Mouse (Mus musculus): Measurements from ENCODE around the gene Map3k3. TPM values are rescaled to one million over a fixed set of nuclear protein-coding genes. Genes with fewer than 3 reads are reported as not detected.

The Map3k3 gene
- polyA plus RNA-seq, 2 experiments, result 33.3 to 48.5 TPM

DNA sequence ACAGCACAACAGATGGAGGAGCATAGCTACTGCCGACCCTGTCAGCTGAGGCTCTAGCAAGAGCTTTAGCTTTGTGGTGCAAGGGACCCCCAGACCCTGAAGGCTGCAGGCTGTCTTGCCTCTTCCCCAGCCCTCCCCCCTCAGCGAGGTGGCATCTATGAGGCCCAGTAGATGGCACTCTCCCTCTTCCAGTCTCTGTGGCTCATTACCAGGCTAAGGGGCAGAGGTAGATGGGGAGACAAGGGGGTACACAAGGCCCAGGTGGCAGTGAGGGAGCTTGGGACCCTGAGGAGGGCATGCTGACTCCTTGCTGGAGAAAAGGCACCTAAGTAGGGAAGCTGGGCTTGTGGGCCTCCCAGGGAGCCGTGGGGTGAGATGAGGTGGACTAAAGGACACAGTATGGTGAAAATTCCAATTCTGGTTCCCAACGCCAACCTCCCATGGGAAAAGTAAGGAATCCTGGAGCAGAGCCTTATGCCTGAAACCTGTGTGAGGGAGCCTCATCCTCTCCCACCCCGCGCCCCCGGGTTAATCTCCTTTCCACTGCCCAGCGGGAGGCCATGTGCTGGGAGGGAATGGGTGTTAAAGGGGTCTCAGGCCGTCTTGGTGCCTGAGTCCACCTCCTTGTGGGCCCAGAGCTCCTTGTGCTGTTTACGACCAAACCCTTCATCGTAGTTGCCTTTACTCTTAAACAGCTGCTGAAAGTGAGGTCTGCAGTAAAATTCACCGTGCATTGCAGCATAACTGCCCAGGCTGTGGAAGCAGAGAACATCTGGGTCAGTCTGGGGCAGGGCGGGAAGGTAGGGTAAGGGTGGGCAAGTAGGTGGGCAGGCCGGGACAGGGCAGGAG lies 73.9 kb downstream of the Map3k3 start:
- WGBS, result 54% methylated on average over 13 of the region's 14 CpGs
- H3K4me2 ChIP-seq (replicated peaks; ENCODE audit: low read depth, low read length, severe bottlenecking), result peak overlapping the region; percentile 62
- no peaks in the 10 kb centered on the region for H3K9me3 ChIP-seq (ENCODE audit: control insufficient read depth, low read length)
- no peak for ATAC-seq (ENCODE audit: low FRiP score, low read depth)
- TF ChIP-seq POLR2A (IDR thresholded peaks at IDR 0.05; ENCODE audit: borderline replicate concordance, extremely low read depth, insufficient read depth, insufficient read length), result no peak
- H3K27me3 ChIP-seq (ENCODE audit: control insufficient read depth, insufficient read depth, low read length), result no peaks in the 10 kb centered on the region
- peak overlapping the region; percentile 83 for H3K4me3 ChIP-seq (replicated peaks; ENCODE audit: low read length)
- no peak for DNase-seq (ENCODE audit: low spot score)
- peaks cover 56% of the 10 kb centered on the region for H3K36me3 ChIP-seq (ENCODE audit: control insufficient read depth, insufficient read depth, low read length)
- H3K9ac ChIP-seq (ENCODE audit: low read depth, low read length, severe bottlenecking), result peak overlapping the region; percentile 95
- peak overlapping the region; percentile 95 for H3K27ac ChIP-seq (replicated peaks; ENCODE audit: low read depth, low read length)
- peaks cover 21% of the 10 kb centered on the region for H3K4me1 ChIP-seq (ENCODE audit: control insufficient read depth, insufficient read depth, low read length)

- WGBS, result 14% methylated on average over 7 of the region's 9 CpGs
- Histone ChIP-seq H3K9ac (ENCODE audit: low read depth, low read length, severe bottlenecking) (peak overlapping the region; percentile 95), H3K36me3 (ENCODE audit: control insufficient read depth, insufficient read depth, low read length) (peaks cover 56% of the 10 kb centered on the region), H3K27ac (replicated peaks; ENCODE audit: low read depth, low read length) (peak overlapping the region; percentile 95), H3K4me3 (replicated peaks; ENCODE audit: low read length) (peak overlapping the region; percentile 83), H3K27me3 (ENCODE audit: control insufficient read depth, insufficient read depth, low read length) (no peaks in the 10 kb centered on the region), H3K4me2 (replicated peaks; ENCODE audit: low read depth, low read length, severe bottlenecking) (peak overlapping the region; percentile 62), H3K4me1 (ENCODE audit: control insufficient read depth, insufficient read depth, low read length) (peaks cover 21% of the 10 kb centered on the region), H3K9me3 (ENCODE audit: control insufficient read depth, low read length) (no peaks in the 10 kb centered on the region)
- no peak for DNase-seq (ENCODE audit: low spot score)
- TF ChIP-seq POLR2A (IDR thresholded peaks at IDR 0.05; ENCODE audit: borderline replicate concordance, extremely low read depth, insufficient read depth, insufficient read length), result no peak
- ATAC-seq (ENCODE audit: low FRiP score, low read depth), result 0 out of 2 replicates have a peak, but pooled peaks have one; percentile 0
Observed at GRCm38 (mm10) chr11:106158930-106159215, 74.5 kb downstream of the Map3k3 start.

GRCm38 (mm10) chr11:106159216-106159920 lies 75.0 kb downstream of the Map3k3 start:
- Histone ChIP-seq H3K4me1 (ENCODE audit: control insufficient read depth, insufficient read depth, low read length) (peaks cover 21% of the 10 kb centered on the region), H3K4me2 (replicated peaks; ENCODE audit: low read depth, low read length, severe bottlenecking) (peak overlapping the region; percentile 62), H3K9ac (ENCODE audit: low read depth, low read length, severe bottlenecking) (peak overlapping the region; percentile 95), H3K9me3 (ENCODE audit: control insufficient read depth, low read length) (no peaks in the 10 kb centered on the region), H3K27ac (replicated peaks; ENCODE audit: low read depth, low read length) (peak overlapping the region; percentile 95), H3K4me3 (replicated peaks; ENCODE audit: low read length) (peak overlapping the region; percentile 83), H3K27me3 (ENCODE audit: control insufficient read depth, insufficient read depth, low read length) (no peaks in the 10 kb centered on the region), H3K36me3 (ENCODE audit: control insufficient read depth, insufficient read depth, low read length) (peaks cover 56% of the 10 kb centered on the region)
- TF ChIP-seq POLR2A (IDR thresholded peaks at IDR 0.05; ENCODE audit: borderline replicate concordance, extremely low read depth, insufficient read depth, insufficient read length), result no peak
- peak; percentile 32 for ATAC-seq (ENCODE audit: low FRiP score, low read depth)
- 0% methylated on average over 23 of the region's 25 CpGs for WGBS
- peak; percentile 46 for DNase-seq (ENCODE audit: low spot score)

GRCm38 (mm10) chr11:106159921-106160840 lies 75.8 kb downstream of the Map3k3 start:
- peak overlapping the region; percentile 95 for H3K27ac ChIP-seq (replicated peaks; ENCODE audit: low read depth, low read length)
- H3K4me2 ChIP-seq (replicated peaks; ENCODE audit: low read depth, low read length, severe bottlenecking), result peak overlapping the region; percentile 62
- H3K27me3 ChIP-seq (ENCODE audit: control insufficient read depth, insufficient read depth, low read length), result no peaks in the 10 kb centered on the region
- under 1% methylated on average over 51 of the region's 106 CpGs for WGBS
- H3K9me3 ChIP-seq (ENCODE audit: control insufficient read depth, low read length), result no peaks in the 10 kb centered on the region
- TF ChIP-seq POLR2A (IDR thresholded peaks at IDR 0.05; ENCODE audit: borderline replicate concordance, extremely low read depth, insufficient read depth, insufficient read length), result peak; percentile 52; the same call in 1 of the 2 replicates
- peaks cover 21% of the 10 kb centered on the region for H3K4me1 ChIP-seq (ENCODE audit: control insufficient read depth, insufficient read depth, low read length)
- H3K36me3 ChIP-seq (ENCODE audit: control insufficient read depth, insufficient read depth, low read length), result peaks cover 54% of the 10 kb centered on the region
- ATAC-seq (ENCODE audit: low FRiP score, low read depth) (peak; percentile 78), DNase-seq (ENCODE audit: low spot score) (peak; percentile 81)
- peak overlapping the region; percentile 95 for H3K9ac ChIP-seq (ENCODE audit: low read depth, low read length, severe bottlenecking)
- peak overlapping the region; percentile 83 for H3K4me3 ChIP-seq (replicated peaks; ENCODE audit: low read length)

All from limb, embryonic 14.5 days (tissue).